Mouse (Mus musculus) megakaryocyte, embryonic 14.5 days (primary cell): ENCODE measurements at regions not wholly inside any gene's neighbourhood (a gene's known extent, or its start where the extent isn't known, plus 50 kb on each side); places are given as distances from the start of the nearest gene placed in this dataset.
A peak's percentile ranks its signal among the peaks of the same experiment; 100 is the strongest.

Experiments
- H3K27me3 ChIP-seq: replicated peaks from 2 replicates; pipeline ENCODE3; 2012; ENCODE audit warnings: inconsistent platforms
- H3K36me3 ChIP-seq: replicated peaks from 2 replicates; pipeline ENCODE3; 2012; ENCODE audit warnings: low read length, inconsistent platforms, mixed read lengths
- H3K4me1 ChIP-seq: 2 replicates; pipeline ENCODE4 v1.6.1; 2012; ENCODE audit warnings: inconsistent platforms
- H3K4me3 ChIP-seq: replicated peaks from 2 replicates; pipeline ENCODE3; 2012; ENCODE audit warnings: moderate library complexity, mild to moderate bottlenecking, inconsistent platforms
- H3K9me3 ChIP-seq: 2 replicates; pipeline ENCODE4 v1.6.1; 2012; ENCODE audit warnings: inconsistent platforms
- FLI1 ChIP-seq: IDR thresholded peaks from 2 replicates; pipeline ENCODE4 v1.6.1; 2012; ENCODE audit warnings: low read length, inconsistent platforms, mixed read lengths
- GATA1 ChIP-seq: IDR thresholded peaks from 3 replicates; pipeline ENCODE4 v1.6.1; 2012; ENCODE audit warnings: mixed read lengths, low read length, inconsistent platforms, borderline replicate concordance

DNA sequence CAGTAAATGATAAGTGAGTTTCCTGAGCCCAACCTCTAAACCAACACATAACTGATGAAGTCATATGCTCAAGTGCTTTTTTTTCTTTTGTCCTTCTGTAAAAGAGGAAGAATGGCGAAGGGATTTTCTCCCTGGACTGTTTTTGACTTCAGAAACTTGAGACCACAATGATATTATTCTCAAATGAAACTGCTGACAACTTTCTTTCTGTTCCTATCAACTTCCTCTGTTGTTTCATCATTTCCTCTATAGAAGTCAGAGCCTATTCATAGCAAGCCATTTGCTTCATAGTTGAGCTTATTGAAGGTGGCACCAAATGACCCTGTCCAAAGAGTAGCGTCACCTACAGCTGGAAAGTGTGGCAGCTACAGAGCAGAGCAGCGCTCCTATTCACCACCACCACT, 140.2 kb downstream of the Nfkbiz start:
- TF ChIP-seq FLI1 (no peak), GATA1 (no peak)
- H3K4me3 ChIP-seq = peak overlapping the region; percentile 83
- H3K36me3 ChIP-seq = no peaks in the 10 kb centered on the region
- H3K9me3 ChIP-seq = no peaks in the 10 kb centered on the region
- no peaks in the 10 kb centered on the region for H3K27me3 ChIP-seq
- peaks cover 38% of the 10 kb centered on the region for H3K4me1 ChIP-seq

DNA sequence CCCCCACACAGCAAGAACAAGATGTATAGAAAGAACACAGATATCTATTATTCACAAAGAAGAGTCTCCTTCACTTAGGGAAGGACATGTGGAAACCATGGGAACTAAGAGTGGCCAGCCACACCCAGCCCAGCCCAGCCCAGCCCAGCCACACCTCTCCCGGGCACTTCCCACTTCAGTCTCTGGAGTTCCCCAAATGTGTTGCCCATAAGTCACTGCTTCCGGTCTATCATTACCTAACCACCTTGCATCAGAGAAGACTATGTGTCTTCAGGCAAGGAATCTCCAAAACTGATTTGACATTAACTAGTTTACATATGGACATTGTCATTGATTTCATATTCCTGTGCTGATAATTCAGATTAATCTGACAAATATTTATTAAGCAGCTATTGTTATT, 147.6 kb downstream of the Nfkbiz start:
- Histone ChIP-seq H3K4me1 (peaks cover 5% of the 10 kb centered on the region), H3K9me3 (no peaks in the 10 kb centered on the region), H3K27me3 (no peaks in the 10 kb centered on the region), H3K4me3 (no peak overlapping the region), H3K36me3 (no peaks in the 10 kb centered on the region)
- no peak for TF ChIP-seq FLI1
- no peak for TF ChIP-seq GATA1

DNA sequence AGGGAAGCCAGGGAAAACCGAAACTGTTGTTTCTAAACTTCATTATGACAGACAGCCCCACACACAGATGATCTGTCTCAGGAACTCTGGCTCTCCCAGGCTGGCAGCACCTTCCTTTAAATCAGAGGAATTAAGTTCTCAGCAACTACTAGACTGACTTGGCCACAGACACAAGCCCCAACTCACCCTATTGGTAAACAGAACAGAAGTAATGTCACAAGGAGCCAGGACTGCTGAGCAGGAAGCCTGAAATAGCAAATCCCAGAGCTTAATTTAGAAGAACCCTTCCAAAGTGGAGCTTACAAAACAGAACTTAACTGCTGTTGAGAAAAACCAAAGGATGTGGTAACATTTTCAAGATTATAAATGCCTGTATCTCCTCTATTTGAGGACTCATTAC, 174.8 kb downstream of the Nfkbiz start:
- Histone ChIP-seq H3K27me3 (no peaks in the 10 kb centered on the region), H3K9me3 (no peaks in the 10 kb centered on the region), H3K36me3 (no peaks in the 10 kb centered on the region), H3K4me1 (peaks cover 12% of the 10 kb centered on the region), H3K4me3 (peak overlapping the region; percentile 14)
- TF ChIP-seq FLI1 (no peak), GATA1 (no peak)

DNA sequence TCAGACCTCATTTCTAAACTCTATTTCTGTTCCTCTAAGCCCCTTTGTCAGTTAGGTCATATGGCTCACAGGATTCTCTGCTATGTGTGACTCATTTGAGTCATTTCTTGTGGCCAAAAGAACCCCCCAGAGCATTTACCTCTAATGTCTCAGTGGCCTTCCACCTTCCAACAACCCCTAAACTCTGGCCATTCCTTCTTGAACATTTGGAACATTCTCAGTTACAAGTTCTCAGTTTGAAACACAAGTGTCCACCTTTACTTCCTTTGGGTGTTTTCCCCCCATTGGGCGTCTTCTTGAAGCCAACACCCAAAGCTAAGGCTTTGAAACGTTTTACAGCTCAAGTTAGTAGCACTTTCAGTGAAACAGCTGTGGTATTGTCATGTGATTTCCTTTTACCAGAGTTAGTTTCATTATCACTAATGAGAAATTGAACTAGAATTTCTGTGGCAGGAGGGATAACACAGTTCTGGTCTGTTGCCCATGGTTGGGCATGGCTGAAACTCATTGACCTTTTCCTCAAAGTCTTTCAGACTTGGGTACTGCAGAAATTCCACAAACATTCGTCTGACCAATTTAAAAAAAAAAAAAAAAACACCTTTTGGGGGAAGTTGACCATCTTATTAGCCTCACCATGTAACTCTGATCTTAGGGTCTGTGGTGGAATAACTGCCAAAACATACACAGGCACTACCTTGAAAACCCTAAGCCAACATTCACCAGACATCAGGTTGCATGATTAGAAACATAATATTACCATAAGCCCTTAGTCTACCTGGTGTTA, 201.8 kb downstream of the Nfkbiz start:
- Histone ChIP-seq H3K9me3 (no peaks in the 10 kb centered on the region), H3K4me1 (peaks cover 14% of the 10 kb centered on the region), H3K36me3 (no peaks in the 10 kb centered on the region), H3K4me3 (no peak overlapping the region), H3K27me3 (no peaks in the 10 kb centered on the region)
- TF ChIP-seq FLI1 (no peak), GATA1 (no peak)

- no peaks in the 10 kb centered on the region for H3K9me3 ChIP-seq
- no peak overlapping the region for H3K4me3 ChIP-seq
- H3K4me1 ChIP-seq = peaks cover 14% of the 10 kb centered on the region
- TF ChIP-seq GATA1 = no peak
- no peaks in the 10 kb centered on the region for H3K27me3 ChIP-seq
- no peaks in the 10 kb centered on the region for H3K36me3 ChIP-seq
Observed at GRCm38 (mm10) chr16:55636224-55636623, 202.5 kb downstream of the Nfkbiz start.

- no peak overlapping the region for H3K4me3 ChIP-seq
- TF ChIP-seq FLI1 (no peak), GATA1 (no peak)
- no peaks in the 10 kb centered on the region for H3K9me3 ChIP-seq
- no peaks in the 10 kb centered on the region for H3K27me3 ChIP-seq
- peaks cover 18% of the 10 kb centered on the region for H3K4me1 ChIP-seq
- H3K36me3 ChIP-seq = no peaks in the 10 kb centered on the region
Observed at GRCm38 (mm10) chr16:55634691-55635090, 204.0 kb downstream of the Nfkbiz start.

GRCm38 (mm10) chr16:55632220-55632619, 206.5 kb downstream of the Nfkbiz start:
- Histone ChIP-seq H3K27me3 (no peaks in the 10 kb centered on the region), H3K9me3 (no peaks in the 10 kb centered on the region), H3K4me3 (no peak overlapping the region), H3K4me1 (peaks cover 20% of the 10 kb centered on the region), H3K36me3 (no peaks in the 10 kb centered on the region)
- no peak for TF ChIP-seq GATA1
- TF ChIP-seq FLI1 = no peak

DNA sequence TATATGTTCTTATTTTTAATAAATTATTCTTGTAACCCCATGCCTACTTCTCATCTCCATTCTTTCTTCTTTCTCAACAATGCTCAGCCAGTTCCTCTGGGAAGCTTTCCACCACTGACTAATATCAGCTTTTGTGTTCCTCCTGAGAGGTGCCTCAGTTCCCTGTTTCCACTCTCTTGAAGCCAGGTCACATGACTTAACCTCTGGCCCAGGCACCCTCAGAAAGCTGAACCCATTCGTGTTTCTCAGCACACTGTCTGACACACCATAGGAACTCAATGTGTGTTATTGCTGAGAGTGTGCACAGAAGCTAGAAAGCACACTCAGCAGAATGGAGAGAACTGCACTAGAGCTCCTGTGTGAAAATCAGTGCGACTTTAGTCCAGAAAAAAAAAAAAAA, 207.1 kb downstream of the Nfkbiz start:
- H3K4me3 ChIP-seq = no peak overlapping the region
- TF ChIP-seq FLI1 (no peak), GATA1 (no peak)
- H3K9me3 ChIP-seq = no peaks in the 10 kb centered on the region
- H3K36me3 ChIP-seq = no peaks in the 10 kb centered on the region
- no peaks in the 10 kb centered on the region for H3K27me3 ChIP-seq
- peaks cover 17% of the 10 kb centered on the region for H3K4me1 ChIP-seq

- H3K27me3 ChIP-seq = no peaks in the 10 kb centered on the region
- H3K4me3 ChIP-seq = no peak overlapping the region
- H3K9me3 ChIP-seq = peaks cover 4% of the 10 kb centered on the region
- TF ChIP-seq FLI1 (no peak), GATA1 (no peak)
- H3K4me1 ChIP-seq = peaks cover 14% of the 10 kb centered on the region
- peaks cover 3% of the 10 kb centered on the region for H3K36me3 ChIP-seq
Observed at GRCm38 (mm10) chr16:55631048-55631447, 207.7 kb downstream of the Nfkbiz start.

GRCm38 (mm10) chr16:55627531-55627930, 211.2 kb downstream of the Nfkbiz start:
- Histone ChIP-seq H3K27me3 (no peaks in the 10 kb centered on the region), H3K9me3 (peaks cover 6% of the 10 kb centered on the region), H3K4me1 (peaks cover 22% of the 10 kb centered on the region; the same call in 1 of the 2 replicates), H3K36me3 (peaks cover 4% of the 10 kb centered on the region), H3K4me3 (no peak overlapping the region)
- TF ChIP-seq GATA1 (no peak), FLI1 (no peak)

GRCm38 (mm10) chr16:55623422-55623821, 215.3 kb downstream of the Nfkbiz start:
- Histone ChIP-seq H3K36me3 (peaks cover 4% of the 10 kb centered on the region), H3K4me3 (no peak overlapping the region), H3K9me3 (peaks cover 6% of the 10 kb centered on the region), H3K27me3 (no peaks in the 10 kb centered on the region), H3K4me1 (peaks cover 28% of the 10 kb centered on the region)
- TF ChIP-seq FLI1 = no peak
